Mouse (Mus musculus): ENCODE data around the gene Rap1gds1. TPM values are rescaled to one million over a fixed set of nuclear protein-coding genes. Genes with fewer than 3 reads are reported as not detected.

The Rap1gds1 gene
- polyA plus RNA-seq (2016; fragmentation: Nextera tagmentation; extraction: Ambion mirVana), result 59.6 and 61.3 TPM in 2 replicates

DNA sequence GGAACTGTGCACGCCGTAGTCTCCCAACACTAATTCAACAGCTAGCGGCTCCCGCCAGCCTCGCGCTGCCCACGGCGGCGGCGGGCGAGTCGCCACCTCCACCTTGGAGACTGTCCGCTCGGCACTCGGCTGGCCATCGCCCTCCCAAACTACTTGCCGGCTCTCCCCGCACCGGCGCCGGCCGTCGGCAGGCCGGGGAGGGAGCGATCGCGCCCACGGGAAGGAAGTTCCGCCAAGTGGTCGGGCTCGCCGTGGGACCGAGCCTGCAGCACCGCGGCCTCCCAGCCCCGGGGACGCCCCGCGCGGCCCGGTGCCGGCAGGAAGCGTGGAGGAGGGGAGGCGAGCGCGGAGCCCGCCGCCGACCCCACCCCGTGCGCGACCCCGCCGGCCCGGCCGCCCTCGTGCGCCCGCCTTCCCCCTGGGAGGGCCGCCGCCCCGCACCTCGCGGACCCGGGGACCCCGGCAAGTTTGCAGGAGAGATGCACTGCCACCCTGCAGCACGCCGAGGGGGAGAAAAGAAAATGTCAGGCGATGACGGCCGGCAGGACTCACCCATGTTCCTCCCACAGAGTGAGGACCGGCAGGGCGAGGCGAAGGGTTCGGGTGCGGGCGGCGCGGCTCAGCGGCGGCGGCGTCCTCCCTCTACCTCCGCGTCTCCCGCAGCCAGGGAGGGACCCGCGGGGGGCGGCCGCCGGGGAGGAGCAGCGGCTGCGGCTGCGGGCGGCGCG lies at the start of gene Rap1gds1:
Gene Rap1gds1, minus strand, starts transcription at position 718 of the 728 bp plus-strand sequence.
- peak; percentile 75 for DNase-seq (ENCODE audit: low spot score)
- peaks cover 7% of the 10 kb centered on the region; the same call in 1 of the 2 replicates for H3K27me3 ChIP-seq (ENCODE audit: insufficient read depth, poor library complexity, severe bottlenecking)
- H3K4me1 ChIP-seq (replicated peaks), result peaks cover 25% of the 10 kb centered on the region; the same call in 1 of the 2 replicates
- no peaks in the 10 kb centered on the region for H3K36me3 ChIP-seq
- WGBS, result under 1% methylated on average over 97 of the region's 97 CpGs
- H3K27ac ChIP-seq, result peak within 1 kb of the TSS; percentile 98
- peak within 1 kb of the TSS; percentile 90 for H3K4me3 ChIP-seq
- no peaks in the 10 kb centered on the region for H3K9me3 ChIP-seq

DNA sequence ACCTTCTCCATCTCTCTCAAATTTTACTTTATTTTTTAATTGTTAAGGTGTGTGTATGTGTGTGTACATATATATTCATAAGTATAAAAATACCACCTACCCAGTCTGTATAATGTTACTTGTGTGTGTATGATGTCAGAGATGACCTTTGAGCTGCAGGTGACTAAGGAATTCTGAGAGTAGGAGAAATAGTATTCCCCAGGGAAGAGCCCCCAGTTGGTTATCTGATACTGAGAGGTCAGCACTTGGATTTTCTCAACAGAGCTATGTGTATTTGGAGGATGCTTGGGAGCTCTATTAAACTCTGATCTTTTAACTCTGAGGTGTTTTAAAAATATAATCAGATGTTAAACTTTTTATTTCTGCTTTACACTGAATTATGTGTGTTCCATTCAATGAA lies 43.4 kb upstream of the Rap1gds1 start:
- no peaks in the 10 kb centered on the region for H3K27me3 ChIP-seq (ENCODE audit: insufficient read depth, poor library complexity, severe bottlenecking)
- no peak for DNase-seq (ENCODE audit: low spot score)
- no peak overlapping the region for H3K4me3 ChIP-seq
- H3K27ac ChIP-seq, result no peak overlapping the region
- H3K9me3 ChIP-seq, result no peaks in the 10 kb centered on the region
- H3K36me3 ChIP-seq, result no peaks in the 10 kb centered on the region
- no peaks in the 10 kb centered on the region for H3K4me1 ChIP-seq (replicated peaks)

DNA sequence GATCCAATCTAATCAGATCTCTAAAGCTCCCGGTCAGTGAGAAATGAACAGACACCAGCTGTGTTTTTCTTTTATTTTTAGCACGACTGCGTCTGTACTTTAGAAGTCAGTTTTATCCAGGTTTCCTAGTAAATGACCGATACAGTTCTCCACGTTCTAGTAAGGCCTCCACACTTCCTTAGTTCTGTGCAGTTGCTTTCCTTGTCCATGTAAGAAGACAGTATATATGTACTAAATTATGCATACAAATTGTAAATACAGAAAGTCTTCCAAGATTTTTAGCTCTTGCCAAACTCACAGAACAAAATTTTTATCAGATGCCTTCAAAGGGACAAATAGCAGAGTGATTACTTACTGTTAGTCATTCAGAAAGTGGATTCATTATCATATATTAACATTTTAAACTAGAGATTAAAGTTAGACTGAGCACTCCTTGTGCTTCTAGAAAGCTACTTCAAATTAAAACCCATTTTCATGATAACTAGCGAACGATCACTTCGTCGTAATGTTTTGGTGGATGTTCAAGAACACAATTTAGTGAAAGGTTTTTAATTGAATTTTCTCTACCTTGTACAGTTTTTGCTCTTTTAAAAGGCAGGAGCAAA lies 41.8 kb upstream of the Rap1gds1 start:
- DNase-seq (ENCODE audit: low spot score), result no peak
- H3K36me3 ChIP-seq, result no peaks in the 10 kb centered on the region
- no peaks in the 10 kb centered on the region for H3K4me1 ChIP-seq (replicated peaks)
- H3K9me3 ChIP-seq, result no peaks in the 10 kb centered on the region
- H3K27me3 ChIP-seq (ENCODE audit: insufficient read depth, poor library complexity, severe bottlenecking), result no peaks in the 10 kb centered on the region
- WGBS, result 87% methylated on average over 9 of the region's 9 CpGs
- no peak overlapping the region for H3K27ac ChIP-seq
- no peak overlapping the region for H3K4me3 ChIP-seq

DNA sequence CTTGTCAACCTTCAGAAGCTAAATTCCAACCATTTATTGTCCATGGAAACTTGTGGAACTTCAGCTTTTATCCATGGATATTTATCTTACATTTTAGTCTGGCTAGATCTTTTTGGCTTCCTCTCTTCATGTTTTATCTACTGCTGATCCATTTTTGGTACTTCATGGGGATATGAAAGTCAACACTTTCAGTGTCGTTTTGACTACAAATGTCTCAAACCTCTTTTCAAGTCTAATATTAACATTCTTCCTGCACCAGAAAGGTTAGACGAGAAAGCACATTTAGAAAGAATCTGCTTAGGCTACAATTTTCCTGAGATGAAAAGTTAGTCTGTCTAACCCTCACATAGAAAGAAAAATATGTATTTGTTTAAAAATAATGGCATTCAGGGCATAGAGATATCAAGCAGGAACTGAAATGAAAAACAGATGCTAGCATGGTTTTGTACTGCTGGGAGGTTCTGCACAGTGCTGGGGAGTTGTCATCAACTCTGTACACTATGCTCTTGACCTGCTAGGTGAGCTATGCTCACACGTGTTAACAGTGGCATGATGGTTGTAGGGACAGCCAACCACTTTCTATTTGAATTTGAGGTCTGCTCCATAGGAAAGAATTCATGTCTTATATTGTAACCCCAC lies 37.5 kb upstream of the Rap1gds1 start:
- 77% methylated on average over 3 of the region's 3 CpGs for WGBS
- Histone ChIP-seq H3K36me3 (no peaks in the 10 kb centered on the region), H3K4me1 (replicated peaks) (no peaks in the 10 kb centered on the region), H3K9me3 (no peaks in the 10 kb centered on the region), H3K27ac (no peak overlapping the region), H3K27me3 (ENCODE audit: insufficient read depth, poor library complexity, severe bottlenecking) (no peaks in the 10 kb centered on the region), H3K4me3 (no peak overlapping the region)
- DNase-seq (ENCODE audit: low spot score), result no peak

DNA sequence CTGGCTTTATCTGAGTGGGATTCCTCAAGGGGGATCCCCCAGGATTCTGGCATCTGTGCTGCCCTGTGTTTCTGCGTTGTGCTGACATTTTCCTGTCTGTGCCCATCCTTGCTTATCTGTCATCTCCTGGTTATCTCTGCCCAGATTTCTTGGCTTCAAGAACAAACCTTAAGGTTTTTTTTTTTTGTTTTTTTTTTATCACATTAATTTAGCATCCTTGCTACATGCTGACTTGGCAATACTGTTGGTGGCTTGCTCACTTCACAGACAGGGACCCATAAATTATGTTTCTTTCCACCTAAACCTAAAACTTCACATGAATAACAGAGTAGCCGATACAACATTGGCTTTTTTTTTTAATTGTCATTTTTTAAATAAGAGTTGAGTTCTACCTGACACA lies 36.9 kb upstream of the Rap1gds1 start:
- Histone ChIP-seq H3K27ac (no peak overlapping the region), H3K36me3 (no peaks in the 10 kb centered on the region), H3K4me3 (no peak overlapping the region), H3K9me3 (no peaks in the 10 kb centered on the region), H3K4me1 (replicated peaks) (no peaks in the 10 kb centered on the region), H3K27me3 (ENCODE audit: insufficient read depth, poor library complexity, severe bottlenecking) (no peaks in the 10 kb centered on the region)
- DNase-seq (ENCODE audit: low spot score), result no peak
- 79% methylated on average over 2 of the region's 2 CpGs for WGBS

DNA sequence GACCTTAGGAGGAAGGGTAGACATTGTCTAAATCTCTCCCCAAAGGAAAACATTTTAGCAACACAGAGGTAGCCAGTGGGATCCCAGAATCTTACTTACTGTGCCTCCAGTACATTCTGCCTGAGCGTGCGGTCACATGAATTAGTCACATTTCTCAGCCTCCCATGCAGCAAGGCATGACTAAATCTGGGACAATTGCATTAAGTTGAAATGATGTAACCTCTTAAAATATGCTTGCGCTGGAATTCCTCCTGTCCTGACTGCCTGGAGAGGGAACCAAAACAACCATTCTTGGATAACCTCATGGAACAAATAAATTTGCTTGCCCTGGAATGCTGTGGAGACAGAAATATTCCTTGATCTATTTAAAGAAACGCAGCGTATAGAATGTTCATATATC lies 33.2 kb upstream of the Rap1gds1 start:
- no peaks in the 10 kb centered on the region for H3K36me3 ChIP-seq
- no peak overlapping the region for H3K4me3 ChIP-seq
- no peak overlapping the region for H3K27ac ChIP-seq
- 92% methylated on average over 5 of the region's 5 CpGs for WGBS
- no peaks in the 10 kb centered on the region for H3K9me3 ChIP-seq
- no peaks in the 10 kb centered on the region for H3K27me3 ChIP-seq (ENCODE audit: insufficient read depth, poor library complexity, severe bottlenecking)
- no peak for DNase-seq (ENCODE audit: low spot score)
- H3K4me1 ChIP-seq (replicated peaks), result no peaks in the 10 kb centered on the region

DNA sequence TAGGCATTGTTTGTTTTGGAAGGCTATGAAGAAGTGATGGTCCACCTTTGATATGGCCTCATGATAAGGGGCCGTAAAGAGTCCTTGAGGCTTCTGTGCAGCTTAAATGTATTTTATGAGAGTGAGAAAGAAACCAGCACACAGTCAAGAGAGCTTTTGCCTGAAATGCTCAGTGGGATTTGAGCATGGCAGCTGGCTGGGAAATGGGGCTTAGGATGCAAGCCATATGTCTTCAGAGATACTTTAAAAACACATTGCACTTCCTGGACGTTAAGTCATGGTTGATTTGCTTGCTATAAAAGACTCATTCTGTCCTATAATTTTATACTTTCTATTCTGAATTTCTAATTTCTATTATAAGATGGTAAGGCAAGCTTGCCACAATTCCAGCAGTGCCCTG lies 28.9 kb upstream of the Rap1gds1 start:
- Histone ChIP-seq H3K27me3 (ENCODE audit: insufficient read depth, poor library complexity, severe bottlenecking) (no peaks in the 10 kb centered on the region), H3K36me3 (no peaks in the 10 kb centered on the region), H3K27ac (no peak overlapping the region), H3K4me3 (no peak overlapping the region), H3K9me3 (no peaks in the 10 kb centered on the region), H3K4me1 (replicated peaks) (no peaks in the 10 kb centered on the region)
- 84% methylated on average over 2 of the region's 2 CpGs for WGBS
- no peak for DNase-seq (ENCODE audit: low spot score)

DNA sequence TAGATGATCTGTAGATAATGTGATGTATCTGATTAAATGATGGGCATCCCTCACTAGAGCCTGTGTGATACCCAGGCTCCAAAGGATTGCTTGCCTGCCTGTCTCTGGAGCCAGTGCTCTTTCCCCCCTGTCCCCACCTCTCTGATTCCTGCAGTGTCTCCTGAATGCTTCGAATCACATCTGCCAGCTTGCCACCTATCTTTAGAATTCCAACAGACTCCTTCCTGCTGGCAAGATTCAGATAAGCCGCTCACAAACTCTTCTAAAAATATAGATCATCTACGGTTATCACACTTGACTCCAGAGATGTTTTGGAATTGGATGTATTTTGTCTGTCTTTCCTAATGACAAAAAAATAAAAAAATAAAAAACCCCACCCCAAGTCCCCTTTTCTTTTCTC lies 28.3 kb upstream of the Rap1gds1 start:
- no peak for DNase-seq (ENCODE audit: low spot score)
- WGBS, result 75% methylated on average over 3 of the region's 3 CpGs

DNA sequence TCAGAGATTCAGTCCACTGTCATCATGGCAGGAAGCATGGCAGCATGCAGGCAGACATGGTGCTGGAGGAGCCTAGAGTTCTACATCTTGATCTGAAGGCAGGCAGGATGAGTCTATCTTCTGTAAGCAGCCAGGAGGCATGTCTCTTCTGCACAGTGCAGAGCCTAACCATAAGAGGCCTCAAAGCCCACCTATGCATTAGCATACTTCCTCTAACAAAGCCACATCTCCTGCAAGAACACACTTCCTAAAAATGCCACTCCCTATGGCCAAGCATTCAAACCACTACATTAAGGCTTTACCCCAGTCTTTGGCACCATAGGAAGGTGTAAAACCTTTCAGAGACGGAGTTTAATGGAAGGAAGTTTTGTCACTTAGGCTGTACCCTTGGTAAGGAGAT lies 26.9 kb upstream of the Rap1gds1 start:
- no peak for DNase-seq (ENCODE audit: low spot score)
- Histone ChIP-seq H3K9me3 (no peaks in the 10 kb centered on the region), H3K27ac (no peak overlapping the region), H3K4me3 (no peak overlapping the region), H3K27me3 (ENCODE audit: insufficient read depth, poor library complexity, severe bottlenecking) (no peaks in the 10 kb centered on the region), H3K4me1 (replicated peaks) (no peaks in the 10 kb centered on the region), H3K36me3 (no peaks in the 10 kb centered on the region)
- 86% methylated on average over 1 of the region's 1 CpGs for WGBS

More for the DNA sequence above, 28.3 kb upstream of the Rap1gds1 start:
- Histone ChIP-seq H3K4me1 (replicated peaks) (no peaks in the 10 kb centered on the region), H3K36me3 (no peaks in the 10 kb centered on the region), H3K27me3 (ENCODE audit: insufficient read depth, poor library complexity, severe bottlenecking) (no peaks in the 10 kb centered on the region), H3K9me3 (no peaks in the 10 kb centered on the region), H3K27ac (no peak overlapping the region), H3K4me3 (no peak overlapping the region)

DNA sequence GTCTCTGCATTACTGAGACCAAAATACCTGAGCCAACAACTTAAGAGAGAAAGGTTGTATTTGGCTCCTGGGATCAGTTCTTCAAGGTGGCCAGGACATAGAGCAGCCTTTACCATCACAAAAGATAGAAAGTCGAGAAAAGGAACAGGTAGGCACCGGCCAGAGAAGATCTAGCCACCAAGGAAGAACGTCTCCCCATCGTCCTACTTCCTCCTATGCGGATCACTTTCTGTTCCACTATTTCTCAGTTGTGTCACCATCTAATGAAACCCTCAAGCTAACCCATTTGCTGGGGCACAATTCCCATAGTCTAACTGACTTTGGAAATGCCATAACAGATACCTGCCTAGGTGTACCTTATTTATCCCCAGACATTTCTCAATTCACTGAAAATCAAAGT lies 24.3 kb upstream of the Rap1gds1 start:
- Histone ChIP-seq H3K9me3 (no peaks in the 10 kb centered on the region), H3K27ac (no peak overlapping the region), H3K4me1 (replicated peaks) (no peaks in the 10 kb centered on the region), H3K4me3 (no peak overlapping the region), H3K36me3 (no peaks in the 10 kb centered on the region), H3K27me3 (ENCODE audit: insufficient read depth, poor library complexity, severe bottlenecking) (no peaks in the 10 kb centered on the region)
- WGBS, result 89% methylated on average over 5 of the region's 5 CpGs
- DNase-seq (ENCODE audit: low spot score), result no peak

DNA sequence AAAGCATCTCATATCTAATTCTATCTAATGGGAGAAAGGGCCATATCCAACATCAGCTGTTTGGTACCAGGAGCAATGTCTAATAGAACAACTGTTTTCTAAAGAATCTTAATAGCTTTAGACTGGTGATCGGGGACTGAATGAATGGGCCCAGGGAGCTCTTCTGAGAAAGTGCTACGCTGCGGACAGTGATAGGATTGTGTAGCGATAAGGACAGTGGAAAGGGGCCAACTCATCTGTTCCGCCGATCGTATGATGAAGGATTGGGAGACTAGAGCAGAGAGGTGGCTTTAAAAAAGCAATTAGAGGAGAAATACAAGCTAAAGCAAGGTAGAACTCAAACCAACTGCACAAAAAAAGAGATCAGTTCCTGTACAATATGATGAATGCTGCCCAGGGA lies 20.9 kb upstream of the Rap1gds1 start:
- peaks cover 5% of the 10 kb centered on the region; the same call in 1 of the 2 replicates for H3K9me3 ChIP-seq
- H3K27ac ChIP-seq, result no peak overlapping the region
- WGBS, result 92% methylated on average over 7 of the region's 7 CpGs
- H3K27me3 ChIP-seq (ENCODE audit: insufficient read depth, poor library complexity, severe bottlenecking), result no peaks in the 10 kb centered on the region
- no peak for DNase-seq (ENCODE audit: low spot score)
- H3K4me3 ChIP-seq, result no peak overlapping the region
- H3K4me1 ChIP-seq (replicated peaks), result no peaks in the 10 kb centered on the region
- H3K36me3 ChIP-seq, result no peaks in the 10 kb centered on the region

DNA sequence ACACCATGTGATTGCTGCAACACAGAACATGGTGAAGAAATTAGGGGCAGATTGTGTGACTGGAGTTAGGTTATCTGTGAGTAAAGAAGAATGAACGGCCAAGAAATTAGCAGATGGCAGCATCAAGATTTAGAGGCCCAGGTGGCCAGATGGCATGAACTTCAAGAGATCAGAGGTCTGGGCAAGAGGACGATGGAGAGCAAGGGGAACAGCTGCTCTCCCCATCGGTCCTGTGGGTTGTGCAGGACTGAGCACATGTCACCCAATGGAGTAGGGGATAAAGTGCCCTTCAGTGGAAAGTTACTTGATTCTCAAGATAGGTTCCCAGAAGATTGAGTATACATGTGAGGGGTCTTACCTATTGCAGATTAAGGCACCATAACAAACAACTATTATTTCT lies 13.5 kb upstream of the Rap1gds1 start:
- Histone ChIP-seq H3K4me3 (no peak overlapping the region), H3K9me3 (peaks cover 20% of the 10 kb centered on the region), H3K36me3 (no peaks in the 10 kb centered on the region), H3K27ac (no peak overlapping the region), H3K4me1 (replicated peaks) (no peaks in the 10 kb centered on the region), H3K27me3 (ENCODE audit: insufficient read depth, poor library complexity, severe bottlenecking) (no peaks in the 10 kb centered on the region)
- DNase-seq (ENCODE audit: low spot score), result no peak
- 90% methylated on average over 3 of the region's 3 CpGs for WGBS

DNA sequence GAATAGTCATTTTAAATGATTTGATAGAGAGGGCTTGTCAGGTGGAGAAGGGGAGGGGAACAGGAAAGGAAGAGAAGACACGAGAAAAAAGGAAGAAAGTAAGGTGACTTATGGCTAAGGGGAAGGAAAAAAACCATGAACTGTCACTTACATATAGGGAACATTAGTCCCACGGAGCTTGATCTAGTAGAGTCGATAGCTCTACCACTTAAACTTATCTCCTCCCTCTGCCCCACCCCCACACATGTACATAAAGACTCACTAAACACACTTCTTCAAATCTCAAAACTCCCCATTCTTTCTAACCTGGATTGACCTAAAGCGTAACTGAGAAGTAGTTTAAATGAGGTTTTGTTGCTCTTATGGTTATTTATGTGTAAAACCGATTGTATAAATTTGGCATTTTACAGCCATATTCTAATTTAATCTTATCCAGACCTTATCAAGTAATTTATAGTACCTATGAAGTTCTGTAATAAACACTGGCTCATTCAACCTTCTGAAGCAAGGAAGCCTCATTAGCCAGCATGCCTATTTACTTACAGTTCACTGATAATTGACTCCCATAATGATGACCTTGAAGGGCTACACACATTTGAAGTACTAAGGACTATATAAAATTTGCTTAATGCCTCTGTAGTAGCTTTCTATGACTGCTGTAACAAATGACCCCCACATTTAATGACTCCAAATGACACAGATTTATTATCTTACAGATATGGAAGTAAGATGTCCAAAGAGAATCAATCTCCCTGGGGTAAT lies 9.0 kb upstream of the Rap1gds1 start:
- DNase-seq (ENCODE audit: low spot score), result no peak
- peaks cover 15% of the 10 kb centered on the region for H3K9me3 ChIP-seq
- no peaks in the 10 kb centered on the region for H3K36me3 ChIP-seq
- H3K27ac ChIP-seq, result no peak overlapping the region
- H3K4me3 ChIP-seq, result no peak overlapping the region
- H3K27me3 ChIP-seq (ENCODE audit: insufficient read depth, poor library complexity, severe bottlenecking), result no peaks in the 10 kb centered on the region
- 92% methylated on average over 5 of the region's 5 CpGs for WGBS
- no peaks in the 10 kb centered on the region for H3K4me1 ChIP-seq (replicated peaks)

All from hindbrain, embryonic 10.5 days (tissue).